Mouse (Mus musculus) cerebellum, adult 8-10 months (tissue): ENCODE measurements around the gene Rab22a.
A peak's percentile ranks its signal among the peaks of the same experiment; 100 is the strongest.

ENCODE experiments used
- DNase-seq: peaks from one replicate; pipeline ENCODE4 v3.0.0; 2022

The Rab22a gene

DNA sequence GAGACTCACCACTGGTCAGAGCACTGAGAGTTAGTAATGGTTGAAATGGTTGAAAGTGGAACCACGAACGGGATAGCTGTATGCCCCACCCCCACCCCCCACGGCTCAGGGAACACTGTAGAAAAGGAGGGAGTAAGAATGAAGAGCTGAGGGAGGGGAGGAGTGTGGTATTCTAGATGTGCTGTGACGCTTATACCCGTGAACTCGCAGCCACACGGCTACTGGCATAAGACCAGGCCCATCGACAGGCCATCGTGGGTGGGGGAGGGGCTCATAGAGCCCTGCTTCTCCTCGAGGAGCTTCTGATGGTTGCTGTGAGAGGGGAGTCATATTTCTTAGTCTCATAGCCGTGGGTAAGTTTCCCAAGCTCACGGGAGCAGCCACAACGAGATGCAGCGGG lies 64.8 kb downstream of the Rab22a start:
- no peak for DNase-seq

DNA sequence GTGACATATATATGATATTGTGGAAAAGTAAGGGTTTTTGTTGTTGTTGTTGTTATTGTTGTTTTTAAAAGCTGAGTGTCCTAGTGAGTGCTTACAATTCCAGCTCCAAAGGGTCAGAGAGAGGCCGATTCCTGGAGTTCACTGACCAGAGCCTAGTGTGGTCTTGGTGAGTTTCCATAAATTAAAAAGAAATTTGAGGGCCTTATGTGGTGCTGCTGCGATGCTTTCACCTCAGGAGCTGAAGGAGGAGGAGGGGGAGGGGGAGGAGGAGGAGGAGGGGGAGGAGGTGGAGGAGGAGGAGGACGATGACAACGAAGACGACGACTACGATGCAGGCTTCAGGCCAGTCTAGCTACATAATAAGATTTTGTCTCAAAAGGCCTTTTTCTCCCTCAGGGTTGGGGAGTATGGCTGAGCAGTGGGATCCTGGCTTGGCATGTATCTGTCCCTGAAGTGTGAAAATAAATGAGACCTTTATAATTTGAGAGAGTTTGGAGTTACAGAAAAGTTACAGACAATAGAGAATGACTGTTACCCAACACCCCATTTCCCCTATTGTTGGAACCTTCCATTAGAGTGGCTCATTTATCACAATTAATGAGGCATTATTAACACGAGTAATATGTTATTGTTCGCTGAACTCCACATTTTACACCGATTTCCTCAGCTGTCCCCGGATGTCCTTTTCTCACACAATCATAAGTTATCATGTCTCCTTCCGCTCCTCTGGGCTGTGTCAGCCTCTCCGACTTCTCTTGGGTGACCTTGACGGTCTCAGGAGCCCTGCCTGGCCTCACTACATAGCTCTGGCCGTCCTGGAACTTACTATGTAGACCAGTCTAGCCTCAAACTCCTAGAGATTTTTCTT lies 65.6 kb downstream of the Rab22a start:
- DNase-seq, result no peak

DNA sequence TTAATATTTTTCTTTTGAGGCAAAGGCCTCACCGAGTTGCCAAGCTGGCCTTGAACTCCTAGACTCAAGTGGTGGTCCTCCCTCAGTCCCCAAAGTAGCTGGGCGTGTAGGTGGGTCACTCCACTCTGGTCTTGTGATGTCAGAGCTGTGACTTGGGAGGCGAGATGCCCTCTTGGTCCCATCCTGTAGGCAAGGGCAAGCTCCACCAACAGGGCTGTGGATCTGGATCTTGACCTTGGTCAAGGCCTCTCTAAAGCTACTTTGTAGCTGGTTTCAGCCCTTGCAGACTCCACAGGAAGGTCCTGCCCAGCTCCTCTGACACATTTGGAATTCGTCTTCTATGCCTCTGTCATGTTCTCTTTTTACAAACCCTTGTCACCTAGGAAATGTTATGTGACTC lies 66.3 kb downstream of the Rab22a start:
- no peak for DNase-seq

DNA sequence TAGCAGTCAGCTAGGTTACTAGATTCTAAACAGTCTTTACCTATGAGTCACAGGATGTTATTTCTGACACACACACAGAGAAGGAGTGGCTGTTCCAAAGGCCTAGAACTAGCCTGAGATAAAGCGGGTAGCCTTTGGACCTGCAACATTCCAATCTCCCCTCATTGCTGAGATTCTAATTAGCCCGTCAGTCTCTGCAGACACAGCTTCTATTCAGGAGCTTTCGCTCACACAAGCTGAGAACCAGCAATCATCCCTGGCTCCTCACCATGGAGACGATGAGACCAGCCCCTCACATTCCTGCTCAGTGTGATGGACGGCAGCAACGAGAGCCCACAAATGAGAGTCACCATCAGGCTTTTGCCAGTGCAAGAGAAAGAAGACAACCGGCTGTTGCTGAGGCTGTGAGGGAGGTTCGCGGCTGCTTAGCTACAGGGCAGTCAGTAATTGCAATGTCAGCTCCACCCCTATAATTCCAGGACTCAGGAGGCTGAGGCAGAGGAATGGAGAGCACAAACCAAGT lies 70.9 kb downstream of the Rab22a start:
- DNase-seq, result no peak

DNA sequence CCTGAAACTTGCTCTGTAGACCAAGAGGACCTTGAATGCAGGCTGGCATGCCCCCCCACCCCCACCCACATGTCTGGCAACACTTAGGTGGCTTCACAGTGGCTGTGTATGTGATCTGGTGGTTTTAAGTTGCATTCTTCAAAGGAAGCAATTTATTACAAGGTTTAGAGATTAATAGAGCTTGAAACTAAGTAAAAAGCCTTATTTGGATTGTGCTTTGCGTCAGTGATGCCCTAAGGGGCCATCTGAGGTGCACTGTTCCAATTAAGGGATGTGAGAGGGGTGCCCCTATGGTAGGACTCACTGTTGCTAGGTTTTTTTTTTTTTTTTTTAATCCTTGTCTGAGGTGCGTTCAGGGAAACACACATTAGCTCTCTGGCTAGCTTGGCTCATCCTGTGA lies 74.9 kb downstream of the Rab22a start:
- no peak for DNase-seq

DNA sequence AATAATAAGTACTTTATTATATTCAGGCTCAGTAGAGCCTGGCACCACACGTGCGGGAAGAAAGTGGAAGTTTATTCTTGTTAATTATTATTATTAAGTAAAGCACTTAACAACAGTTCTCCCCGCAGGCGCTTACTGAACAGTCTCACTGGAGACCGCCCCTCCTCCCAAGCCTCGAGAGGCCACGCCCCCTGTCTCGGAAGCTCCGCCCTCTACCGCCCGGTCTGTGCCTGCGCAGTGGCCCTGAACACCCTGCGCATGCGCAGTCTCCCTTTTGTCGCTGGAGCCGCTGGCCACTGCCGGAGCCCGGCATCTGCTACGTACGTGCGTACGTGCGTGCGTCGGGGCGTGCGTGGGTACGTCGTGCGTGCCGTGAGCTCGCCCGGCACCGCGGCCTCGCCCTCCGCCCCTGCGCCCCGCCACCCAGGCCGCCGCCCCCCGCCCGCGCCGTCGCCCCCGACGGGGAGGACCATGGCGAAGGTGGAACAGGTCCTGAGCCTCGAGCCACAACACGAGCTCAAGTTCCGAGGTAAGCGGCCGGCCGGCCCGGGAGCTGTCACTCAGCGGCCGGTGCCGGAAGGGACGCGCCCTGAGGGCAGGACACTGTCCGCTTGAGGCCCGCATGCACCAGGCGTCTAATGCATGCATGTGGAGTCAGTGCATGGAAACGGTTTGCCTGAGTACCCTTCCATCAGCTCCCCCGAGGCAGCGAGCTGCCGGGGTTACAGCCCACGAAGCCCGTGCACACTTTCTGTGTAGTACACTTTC lies 77.8 kb downstream of the Rab22a start, which contains the start of gene Vapb:
Vapb (plus strand) TSS at position 290 of the 768 bp plus-strand sequence.
- DNase-seq, result peak; percentile 99

DNA sequence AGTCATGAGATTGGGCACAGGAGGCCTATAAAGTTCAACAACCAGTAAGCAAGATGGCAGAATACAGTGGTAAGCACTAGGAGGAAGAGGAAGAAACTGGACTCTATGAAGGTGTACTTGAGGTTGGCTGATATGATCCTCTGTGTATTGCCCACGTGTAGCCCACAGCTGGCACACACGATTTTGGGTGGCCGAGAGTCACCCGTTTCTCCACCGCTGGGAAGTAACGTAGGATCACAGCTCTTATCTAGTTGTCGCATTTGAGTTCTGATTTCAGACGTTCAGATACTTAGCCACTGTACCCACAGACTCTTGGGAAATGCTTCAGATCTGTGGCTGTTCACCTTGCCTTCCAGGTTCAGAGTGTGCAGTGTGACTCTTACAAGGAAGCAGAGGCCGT lies 78.7 kb downstream of the Rab22a start:
- DNase-seq, result no peak

DNA sequence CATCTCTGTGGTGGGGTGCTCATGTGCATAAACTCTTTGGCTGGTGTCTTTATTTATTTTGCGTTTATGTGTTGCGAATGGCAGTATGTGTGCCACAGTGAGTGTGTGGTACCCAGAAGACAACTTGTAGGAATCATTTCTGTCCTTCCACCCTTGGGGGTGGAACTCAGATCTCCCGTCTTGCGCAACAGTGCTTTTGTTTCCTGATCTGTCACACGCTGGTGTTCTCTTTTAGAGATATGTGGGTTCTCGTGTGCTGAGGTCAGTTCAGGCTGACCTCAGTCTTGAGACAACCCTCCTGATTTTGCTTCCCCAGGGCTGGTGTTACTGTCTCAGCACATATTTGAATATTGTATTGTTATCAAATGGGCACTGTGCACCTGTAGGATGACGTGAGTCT lies 79.5 kb downstream of the Rab22a start:
- DNase-seq, result no peak

DNA sequence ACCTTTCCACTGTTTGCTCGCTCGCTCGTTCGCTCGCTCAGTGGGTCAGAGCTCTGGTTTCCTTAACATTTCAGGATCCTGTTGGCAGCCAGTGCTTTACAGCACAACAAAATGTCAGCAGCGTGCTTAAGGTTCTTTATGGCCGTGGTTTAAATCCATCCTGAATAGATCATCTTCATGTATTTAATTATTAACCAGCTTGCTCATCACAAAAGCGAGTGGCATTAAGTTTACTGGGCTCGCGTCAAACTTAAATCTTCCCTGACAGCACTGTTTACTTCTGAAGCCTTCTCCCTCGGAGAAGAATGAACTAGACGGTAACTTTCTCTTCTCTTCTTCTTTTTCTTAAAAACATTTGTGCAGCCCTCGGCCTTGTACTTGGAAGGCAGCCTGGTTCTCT lies 82.5 kb downstream of the Rab22a start:
- no peak for DNase-seq

DNA sequence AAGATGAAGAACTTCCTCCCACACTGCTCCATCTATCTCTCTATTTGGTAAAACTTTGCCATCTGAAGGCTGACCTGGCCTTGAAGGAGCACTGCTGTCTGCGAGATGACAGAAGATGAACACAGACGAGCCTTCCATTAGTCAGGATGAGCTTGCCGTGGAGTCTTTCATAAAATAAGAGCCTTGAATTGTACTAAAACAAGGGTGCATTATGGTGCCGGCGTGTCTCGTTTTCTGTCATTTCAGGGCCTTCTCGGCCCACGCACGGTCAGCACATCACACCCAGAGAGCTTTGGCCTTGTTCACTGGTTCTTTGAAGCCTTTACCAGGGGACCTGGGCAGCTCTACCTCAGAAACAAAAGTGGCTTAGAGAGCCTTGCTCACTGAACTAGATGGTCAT lies 83.2 kb downstream of the Rab22a start:
- DNase-seq, result no peak

DNA sequence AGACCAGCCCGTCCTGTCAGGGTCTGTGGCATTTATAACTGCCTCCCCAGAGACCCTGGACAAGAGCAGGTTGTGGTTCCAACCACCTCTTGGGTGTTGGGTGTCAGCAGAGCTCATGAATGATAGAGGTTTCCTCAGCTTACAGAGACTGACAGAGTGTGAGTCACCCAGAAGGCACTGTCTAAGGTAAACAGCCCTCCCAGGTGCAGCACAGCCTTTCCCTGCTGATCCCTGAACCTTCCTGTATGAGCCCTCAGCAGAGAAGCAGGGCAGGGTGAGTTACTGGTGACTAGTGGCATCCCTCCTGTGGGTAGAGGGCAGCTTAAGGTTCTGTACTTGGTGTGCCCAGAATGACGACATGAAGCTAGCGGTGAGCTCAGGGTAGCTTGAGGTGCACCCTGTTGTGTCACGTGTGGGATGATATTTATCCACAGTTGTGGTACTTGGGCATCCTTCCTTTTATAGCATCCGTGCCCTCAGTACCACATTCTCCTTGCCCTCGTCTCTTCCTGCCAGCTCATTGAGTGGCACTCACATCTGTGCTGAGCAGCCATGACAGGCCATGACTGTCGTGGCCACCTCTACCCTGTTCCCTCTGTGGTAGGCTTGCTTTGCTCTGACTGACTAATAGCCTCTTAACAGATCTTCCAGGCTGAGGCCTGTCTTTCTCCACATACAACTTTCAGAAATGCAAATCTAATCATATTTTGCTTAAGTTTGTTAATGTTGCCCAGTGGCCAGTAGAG lies 84.7 kb downstream of the Rab22a start:
- DNase-seq, result no peak

DNA sequence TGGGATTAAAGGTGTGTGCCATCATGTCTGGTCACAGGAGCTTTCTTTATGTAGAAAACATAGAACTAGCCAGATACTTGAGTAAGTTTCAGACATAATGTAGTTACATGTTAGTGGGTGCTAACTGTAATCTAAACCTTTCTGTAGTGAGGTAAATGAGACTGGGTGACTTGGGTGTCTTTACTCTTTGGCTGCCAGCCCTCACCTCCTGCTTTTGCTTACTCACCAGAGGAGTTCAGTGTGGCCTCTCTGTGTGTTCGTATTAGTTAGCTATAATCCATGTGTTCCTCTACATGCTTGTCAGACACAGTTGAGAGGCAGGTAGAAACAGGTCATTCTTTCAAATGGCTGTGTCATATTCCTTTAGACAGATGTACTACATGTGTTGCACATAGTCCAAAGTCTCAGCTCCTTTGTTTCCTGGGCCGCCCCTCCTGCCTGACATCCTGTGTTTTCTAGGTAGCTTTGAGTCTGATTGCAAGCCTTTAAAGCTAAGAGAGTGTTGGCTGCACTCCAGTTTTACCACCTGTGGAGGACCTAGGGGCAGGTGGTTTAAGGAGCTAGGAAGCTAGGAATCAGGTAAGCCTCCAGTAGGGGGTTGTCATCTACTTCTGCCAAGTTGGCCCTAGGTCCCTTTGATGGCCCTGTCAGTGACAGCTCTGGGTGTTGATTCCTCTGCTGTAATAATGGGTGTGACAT lies 89.5 kb downstream of the Rab22a start:
- no peak for DNase-seq

DNA sequence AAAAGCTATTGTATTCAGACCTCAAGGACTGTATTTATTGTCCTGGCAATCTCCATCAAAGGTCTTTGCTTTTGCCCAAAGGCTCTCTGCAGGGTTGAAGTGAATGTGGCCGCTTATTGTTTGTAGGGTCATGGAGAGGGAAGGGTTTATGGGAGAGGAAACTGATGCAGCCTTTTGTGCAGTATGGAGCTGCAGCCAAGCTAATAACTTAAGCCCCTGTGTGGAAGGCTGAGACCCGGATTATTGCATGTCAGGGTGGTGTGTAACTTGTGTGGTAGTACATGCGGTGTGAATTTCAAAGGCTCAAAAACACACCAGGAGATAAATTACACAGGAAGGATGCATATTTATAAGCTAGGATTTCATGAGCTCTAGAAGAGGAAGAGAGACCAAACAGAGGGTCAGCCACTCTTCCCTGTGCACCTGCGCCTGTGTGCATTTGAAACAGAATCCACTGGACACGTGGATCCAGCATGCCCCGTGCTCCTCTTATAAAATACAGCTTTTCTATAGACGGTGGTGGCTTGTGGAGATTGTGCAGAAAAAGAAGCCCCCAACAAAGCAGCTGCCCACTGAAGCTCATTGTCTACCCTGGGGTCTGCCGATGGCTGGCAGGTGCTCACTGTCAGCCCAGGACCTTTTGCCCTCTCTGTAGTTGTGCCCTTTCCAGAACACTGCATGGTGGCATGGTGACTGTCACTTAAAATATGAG lies 96.0 kb downstream of the Rab22a start:
- DNase-seq, result no peak
